Mouse (Mus musculus) lung, embryonic 16.5 days (tissue): ENCODE measurements at regions not wholly inside any gene's neighbourhood (a gene's known extent, or its start where the extent isn't known, plus 50 kb on each side); places are given as distances from the start of the nearest gene placed in this dataset.

Experiments
- ATAC-seq: fragments of 200-750 bp; cut with Nextera tagmentation; 2 replicates; pipeline ENCODE4 v1.8.0; 2017; ENCODE audit warnings: low read depth, mild to moderate bottlenecking, moderate library complexity
- H3K27ac ChIP-seq: fragments of 300-500 bp; sonication (generic); 2 replicates; pipeline ENCODE4 v1.5.1; 2014; ENCODE audit warnings: mild to moderate bottlenecking, control low read depth, low read length
- H3K27me3 ChIP-seq: fragments of 300-500 bp; sonication (generic); 2 replicates; pipeline ENCODE4 v1.6.1; 2014; ENCODE audit warnings: low read depth, low read length, mixed read lengths; ENCODE audit not compliant: control insufficient read depth, insufficient read depth
- H3K36me3 ChIP-seq: fragments of 300-500 bp; sonication (generic); 2 replicates; pipeline ENCODE4 v1.6.1; 2014; ENCODE audit warnings: low read length; ENCODE audit not compliant: control insufficient read depth, insufficient read depth
- H3K4me1 ChIP-seq: fragments of 300-500 bp; sonication (generic); replicated peaks from 2 replicates; pipeline ENCODE4 v1.6.1; 2014; ENCODE audit warnings: low read length, mixed read lengths; ENCODE audit not compliant: control insufficient read depth, insufficient read depth
- H3K4me2 ChIP-seq: fragments of 300-500 bp; sonication (generic); 2 replicates; pipeline ENCODE4 v1.6.1; 2014; ENCODE audit warnings: low read depth, low read length, control low read depth
- H3K4me3 ChIP-seq: fragments of 300-500 bp; sonication (generic); 2 replicates; pipeline ENCODE4 v1.5.1; 2014; ENCODE audit warnings: mild to moderate bottlenecking, low read length, control low read depth
- H3K9ac ChIP-seq: fragments of 300-500 bp; sonication (generic); 2 replicates; pipeline ENCODE4 v1.6.1; 2014; ENCODE audit warnings: low read length, control low read depth
- H3K9me3 ChIP-seq: fragments of 300-500 bp; sonication (generic); 2 replicates; pipeline ENCODE4 v1.6.1; 2016; ENCODE audit warnings: low read length; ENCODE audit not compliant: control insufficient read depth
- WGBS: fragments of 180-500 bp; shearing (Covaris S2); extraction: QIAGEN DNeasy Blood & Tissue Kit; methylation state at CpG from one replicate; pipeline ENCODE4 v1.1.7; 2014; 5-methylcytosine and 5-hydroxymethylcytosine counted together

DNA sequence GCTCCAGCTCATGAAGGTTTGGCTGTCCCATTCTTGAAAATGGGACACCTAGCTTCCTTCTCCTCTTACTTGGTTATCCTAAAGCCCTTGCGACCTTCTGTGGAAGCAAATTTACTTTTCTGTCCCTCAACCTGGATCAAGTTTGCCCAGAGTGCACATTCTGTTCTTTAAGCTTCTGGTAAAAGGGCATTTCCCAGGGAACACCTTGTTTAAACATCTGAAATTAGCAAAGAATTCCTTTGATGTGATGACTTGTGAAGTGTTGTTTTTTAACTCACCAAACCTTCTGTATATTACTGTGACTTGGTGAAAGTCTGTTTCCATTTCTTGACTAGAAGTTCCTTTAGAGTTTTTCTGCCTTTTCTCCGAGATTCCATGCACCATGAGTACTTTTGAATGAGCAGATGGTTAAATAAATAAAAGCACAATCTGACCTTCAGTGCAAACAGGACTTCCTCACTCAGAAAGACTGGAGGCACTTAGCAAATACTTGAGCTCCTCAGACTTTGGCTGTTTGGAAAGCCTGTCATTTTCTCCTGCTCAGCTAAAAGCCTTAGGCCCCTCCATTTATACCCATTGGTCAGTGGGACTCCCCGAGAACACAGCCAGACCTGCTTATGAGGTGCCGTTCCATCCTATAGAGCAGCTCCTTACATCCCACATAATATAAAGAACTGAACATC lies 69.3 kb upstream of the Rprm start:
- Histone ChIP-seq H3K27me3 (no peaks in the 10 kb centered on the region), H3K4me3 (no peak overlapping the region), H3K4me1 (no peaks in the 10 kb centered on the region), H3K36me3 (no peaks in the 10 kb centered on the region), H3K9me3 (no peaks in the 10 kb centered on the region), H3K9ac (no peak overlapping the region), H3K27ac (peak overlapping the region; percentile 70), H3K4me2 (no peak overlapping the region; the same call in 1 of the 2 replicates)
- 43% methylated on average over 4 of the region's 4 CpGs for WGBS
- ATAC-seq, result peak; percentile 77

DNA sequence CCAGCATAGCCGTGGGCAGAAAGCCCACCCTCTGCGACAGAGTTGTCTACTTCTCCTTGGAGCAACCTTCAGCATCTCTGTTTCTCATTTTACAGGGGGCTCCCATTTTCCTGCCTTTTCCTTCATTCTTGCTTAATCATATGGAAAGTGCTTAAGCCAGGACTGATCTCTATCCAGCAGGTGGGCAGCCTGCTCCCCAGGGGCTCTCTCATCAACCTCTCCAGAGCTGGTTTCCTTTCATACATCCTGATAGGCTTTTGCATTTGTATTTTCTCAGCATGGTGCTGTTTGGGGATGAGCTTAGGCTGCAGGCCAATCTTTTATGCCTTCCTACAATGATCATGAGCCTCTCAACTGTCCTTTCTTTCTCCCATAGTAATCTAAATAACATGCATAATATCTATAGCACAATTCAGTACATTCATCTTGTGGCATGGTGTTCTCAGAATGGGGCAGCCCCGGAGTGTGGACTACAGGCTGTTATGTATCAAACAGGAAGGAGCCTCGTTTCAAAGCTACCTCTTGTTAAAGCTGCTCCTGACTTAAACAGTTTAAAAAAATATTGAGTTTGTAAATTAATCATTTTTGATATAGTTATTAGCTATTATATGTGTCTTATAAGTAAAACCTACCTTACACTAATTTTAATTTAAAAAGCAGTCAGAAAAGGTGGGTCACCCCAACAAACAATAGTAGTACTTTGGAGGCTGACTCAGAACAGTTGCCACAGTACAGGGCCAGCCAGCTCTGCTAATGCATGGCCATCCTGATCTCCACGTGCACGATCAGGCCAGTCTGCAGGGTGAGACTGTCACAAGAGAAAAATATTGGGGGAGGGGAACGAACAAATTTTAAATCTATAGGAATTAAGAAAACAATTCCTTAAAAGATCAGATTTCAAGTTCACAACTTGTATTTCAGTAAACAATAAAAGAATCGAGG lies 73.6 kb upstream of the Rprm start:
- Histone ChIP-seq H3K9ac (no peak overlapping the region), H3K4me1 (no peaks in the 10 kb centered on the region), H3K4me2 (no peak overlapping the region), H3K4me3 (no peak overlapping the region), H3K27me3 (no peaks in the 10 kb centered on the region), H3K9me3 (no peaks in the 10 kb centered on the region), H3K27ac (no peak overlapping the region), H3K36me3 (no peaks in the 10 kb centered on the region)
- WGBS, result 60% methylated on average over 8 of the region's 8 CpGs
- ATAC-seq, result no peak

DNA sequence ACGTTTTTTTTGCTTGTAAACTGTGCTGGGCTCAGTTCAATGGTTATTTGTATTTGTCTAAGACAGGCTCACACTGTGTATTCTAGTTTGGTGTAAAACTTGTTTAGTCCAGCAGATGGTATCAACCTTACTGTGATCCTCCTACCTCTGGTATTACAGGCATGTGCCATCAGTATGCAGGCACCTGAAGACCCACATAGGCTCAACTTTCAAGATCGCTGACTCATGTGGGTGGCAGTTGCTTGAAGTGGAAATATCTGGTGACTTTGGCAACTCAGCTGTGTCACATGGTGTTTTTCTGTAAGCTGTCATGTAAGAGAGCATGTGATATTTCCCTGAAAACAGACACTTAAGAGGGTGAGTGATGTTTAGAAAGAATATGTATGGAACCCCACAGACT lies 92.2 kb upstream of the Rprm start:
- WGBS, result 53% methylated on average over 2 of the region's 2 CpGs

DNA sequence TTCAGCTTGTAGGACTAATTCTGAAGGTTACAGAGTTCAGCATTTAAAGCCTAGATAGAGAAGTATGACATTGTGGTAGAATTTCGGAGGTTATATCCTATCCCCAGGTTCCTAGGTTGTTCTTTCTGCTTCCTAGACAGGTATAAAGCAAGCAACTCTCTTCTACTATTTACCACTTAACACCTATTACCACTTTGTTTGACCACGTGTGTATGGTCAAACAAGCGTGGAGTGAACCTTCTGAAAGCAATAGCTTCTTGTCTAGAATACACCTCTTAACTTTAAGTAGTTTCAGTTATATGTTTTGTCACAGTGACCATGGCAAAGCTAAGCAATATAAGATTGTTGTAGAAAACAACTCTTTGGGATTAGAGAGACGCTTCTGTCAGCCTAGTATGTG lies 105.5 kb upstream of the Rprm start:
- Histone ChIP-seq H3K4me3 (no peak overlapping the region), H3K36me3 (no peaks in the 10 kb centered on the region), H3K4me2 (no peak overlapping the region), H3K27ac (no peak overlapping the region), H3K9me3 (no peaks in the 10 kb centered on the region), H3K4me1 (no peaks in the 10 kb centered on the region), H3K9ac (no peak overlapping the region), H3K27me3 (no peaks in the 10 kb centered on the region)
- WGBS, result 65% methylated on average over 4 of the region's 4 CpGs
- no peak for ATAC-seq

More for the DNA sequence above, 92.2 kb upstream of the Rprm start:
- Histone ChIP-seq H3K4me3 (no peak overlapping the region), H3K4me2 (no peak overlapping the region), H3K27me3 (no peaks in the 10 kb centered on the region), H3K27ac (no peak overlapping the region), H3K9me3 (no peaks in the 10 kb centered on the region), H3K9ac (no peak overlapping the region), H3K36me3 (no peaks in the 10 kb centered on the region), H3K4me1 (no peaks in the 10 kb centered on the region)
- ATAC-seq, result peak; percentile 31; the same call in 1 of the 2 replicates

DNA sequence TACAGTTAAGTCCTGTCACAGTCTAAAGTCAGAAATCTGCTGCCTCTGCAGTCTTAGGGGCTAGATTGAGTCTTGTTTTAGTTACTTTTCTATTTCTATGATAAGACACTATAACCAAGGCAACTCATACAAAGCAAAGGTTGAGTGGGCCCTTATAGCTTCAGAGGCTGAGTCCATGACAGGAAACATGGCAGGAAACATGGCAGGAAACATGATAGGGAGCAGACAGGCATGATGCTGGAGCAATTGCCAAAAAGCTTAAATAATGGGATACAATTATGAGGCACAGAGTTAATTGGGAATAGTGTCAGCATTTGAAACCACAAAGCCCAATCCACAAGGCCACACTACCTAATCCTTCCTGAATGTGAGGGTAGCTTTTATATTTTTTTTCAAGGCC lies 113.0 kb upstream of the Rprm start:
- Histone ChIP-seq H3K4me1 (no peaks in the 10 kb centered on the region), H3K4me2 (no peak overlapping the region), H3K36me3 (no peaks in the 10 kb centered on the region), H3K27ac (no peak overlapping the region), H3K9ac (no peak overlapping the region), H3K9me3 (no peaks in the 10 kb centered on the region), H3K4me3 (no peak overlapping the region), H3K27me3 (no peaks in the 10 kb centered on the region)
- no peak for ATAC-seq

DNA sequence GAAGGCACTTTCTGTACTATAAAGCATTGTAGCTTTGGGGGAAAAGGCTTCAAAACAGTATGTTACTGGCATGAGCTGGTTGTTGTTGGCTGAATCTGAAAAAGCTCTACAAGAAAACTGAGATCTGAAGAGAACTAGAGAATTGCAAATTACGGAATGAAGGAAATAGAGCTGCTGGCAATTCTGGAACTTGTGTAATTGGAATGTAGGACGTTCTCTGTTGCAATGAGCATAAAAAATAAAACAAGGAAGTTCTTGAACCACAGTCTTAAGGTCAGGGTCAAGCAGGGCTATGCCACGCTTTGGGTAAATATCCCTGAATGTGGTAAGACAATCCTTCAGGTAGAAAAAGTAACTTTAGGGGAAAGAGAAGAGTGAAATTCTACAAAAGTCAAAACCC lies 130.2 kb upstream of the Rprm start:
- no peak overlapping the region for H3K27ac ChIP-seq
- no peak for ATAC-seq
- no peak overlapping the region for H3K4me2 ChIP-seq
- no peaks in the 10 kb centered on the region for H3K36me3 ChIP-seq
- H3K27me3 ChIP-seq, result no peaks in the 10 kb centered on the region
- H3K4me3 ChIP-seq, result no peak overlapping the region
- no peaks in the 10 kb centered on the region for H3K9me3 ChIP-seq
- WGBS, result 58% methylated on average over 3 of the region's 3 CpGs
- no peaks in the 10 kb centered on the region for H3K4me1 ChIP-seq
- H3K9ac ChIP-seq, result no peak overlapping the region

DNA sequence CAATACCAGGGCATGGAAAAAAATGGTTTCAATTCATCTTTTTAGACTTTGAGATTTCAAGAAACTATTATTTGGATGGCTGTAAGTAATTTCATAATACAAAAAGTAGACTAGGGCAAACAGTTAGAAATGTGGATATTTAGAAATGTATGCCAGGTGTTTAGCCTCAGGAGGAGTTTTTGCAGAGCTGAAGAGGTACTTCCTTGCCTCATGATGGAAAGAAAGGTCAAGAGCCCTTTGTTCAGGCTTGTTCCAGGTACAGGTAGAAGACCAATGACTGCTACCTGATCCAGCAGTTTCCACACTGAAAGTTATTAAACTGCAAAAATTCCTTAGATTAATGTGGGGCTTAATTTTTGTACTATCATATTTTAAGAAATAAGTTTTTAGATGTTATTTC lies 143.3 kb upstream of the Rprm start:
- Histone ChIP-seq H3K27ac (no peak overlapping the region), H3K9ac (no peak overlapping the region), H3K4me3 (no peak overlapping the region), H3K4me1 (no peaks in the 10 kb centered on the region), H3K4me2 (no peak overlapping the region), H3K36me3 (no peaks in the 10 kb centered on the region), H3K27me3 (no peaks in the 10 kb centered on the region), H3K9me3 (no peaks in the 10 kb centered on the region)
- no peak for ATAC-seq

DNA sequence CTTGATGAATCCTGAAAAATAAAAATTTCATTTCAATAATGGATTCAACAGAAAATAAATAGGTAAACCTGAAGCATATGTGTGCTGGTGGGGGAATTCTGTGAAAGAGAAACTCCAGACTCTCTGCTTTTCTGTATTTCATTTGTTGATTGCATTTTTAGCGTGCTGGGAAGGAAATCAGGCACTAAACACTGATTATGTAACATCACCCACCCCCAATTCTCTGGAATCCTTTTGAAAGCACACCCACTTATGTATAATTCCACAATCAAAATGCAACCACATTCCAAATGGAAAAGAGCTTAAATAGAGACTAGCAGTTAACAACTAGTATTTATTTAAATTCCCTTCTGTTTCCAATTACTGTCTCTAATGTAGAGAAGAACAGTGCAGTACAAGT lies 143.7 kb upstream of the Rprm start:
- no peak for ATAC-seq
- H3K4me2 ChIP-seq, result no peak overlapping the region
- no peaks in the 10 kb centered on the region for H3K4me1 ChIP-seq
- no peaks in the 10 kb centered on the region for H3K27me3 ChIP-seq
- no peaks in the 10 kb centered on the region for H3K9me3 ChIP-seq
- no peak overlapping the region for H3K4me3 ChIP-seq
- WGBS, result 48% methylated on average over 1 of the region's 1 CpGs
- no peaks in the 10 kb centered on the region for H3K36me3 ChIP-seq
- H3K9ac ChIP-seq, result no peak overlapping the region
- no peak overlapping the region for H3K27ac ChIP-seq

DNA sequence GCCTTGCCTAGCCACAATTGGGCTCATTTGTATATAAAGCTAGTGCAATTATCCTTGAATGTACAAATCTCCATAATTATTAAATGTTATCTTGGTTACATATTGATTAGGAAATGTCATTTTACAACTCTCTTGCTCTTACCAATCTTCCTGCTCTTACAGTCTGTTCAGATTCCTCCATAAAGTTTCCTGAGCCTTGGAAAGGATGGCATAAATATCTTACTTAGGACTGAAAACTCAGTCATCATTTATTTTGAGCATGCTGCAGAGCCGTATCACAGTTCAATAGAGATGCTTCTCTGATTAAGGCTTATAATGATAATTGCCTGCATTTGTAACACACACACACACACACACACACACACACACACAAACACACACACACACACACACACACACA lies 151.4 kb upstream of the Rprm start:
- no peaks in the 10 kb centered on the region for H3K4me1 ChIP-seq
- no peak overlapping the region for H3K27ac ChIP-seq
- no peaks in the 10 kb centered on the region for H3K36me3 ChIP-seq
- H3K4me3 ChIP-seq, result no peak overlapping the region
- H3K27me3 ChIP-seq, result no peaks in the 10 kb centered on the region
- WGBS, result 81% methylated on average over 1 of the region's 1 CpGs
- no peaks in the 10 kb centered on the region for H3K9me3 ChIP-seq
- no peak overlapping the region for H3K9ac ChIP-seq
- no peak overlapping the region for H3K4me2 ChIP-seq
- ATAC-seq, result no peak
